In the genomic region with DNA sequence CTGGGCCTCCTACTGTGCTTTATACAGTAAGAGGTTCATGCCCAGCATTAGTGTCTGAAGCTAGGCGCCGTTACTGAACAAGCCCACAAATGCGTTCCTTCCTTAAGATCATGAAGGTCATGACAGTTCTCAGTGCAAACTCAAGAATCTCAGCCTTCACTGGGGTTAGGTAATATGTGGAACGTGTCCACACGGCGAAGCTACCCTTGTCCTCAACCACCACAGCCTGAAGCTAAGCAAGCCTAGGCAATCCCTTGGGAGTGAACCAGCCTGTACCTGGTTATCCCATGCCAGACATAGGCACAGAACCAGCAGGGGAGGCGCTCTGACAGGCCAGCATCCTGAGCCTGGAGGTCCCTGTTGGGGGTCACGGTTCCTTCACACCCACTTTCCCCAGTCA, we compare ENCODE assay signal across 30 mouse cellular contexts. TPM values are rescaled to one million over a fixed set of nuclear protein-coding genes. Genes with fewer than 3 reads are reported as not detected.
"Had no signal": no experiment of that assay in that cellular context is flagged by ENCODE, and none has a peak within 500 bp of the region (broad histone marks: within the 10 kb centered on the region; RNA-seq: fewer than 3 reads in every experiment).

No protein-coding gene starts in this region.

- H3K27ac ChIP-seq: embryonic facial prominence, embryonic 10.5 days; embryonic facial prominence, embryonic 12.5 days; embryonic facial prominence, embryonic 13.5 days; embryonic facial prominence, embryonic 15.5 days; forebrain, embryonic 10.5 days; forebrain, embryonic 12.5 days; forebrain, embryonic 13.5 days; forebrain, embryonic 15.5 days; gastrocnemius, adult 2 months; heart, adult 2 months; heart, embryonic 10.5 days had no signal

- H3K4me1 ChIP-seq: forebrain, embryonic 15.5 days had no signal

- H3K4me3 ChIP-seq: embryonic facial prominence, embryonic 10.5 days; embryonic facial prominence, embryonic 12.5 days; embryonic facial prominence, embryonic 13.5 days; embryonic facial prominence, embryonic 15.5 days; erythroblast, embryonic 14.5 days; forebrain, embryonic 10.5 days; forebrain, embryonic 12.5 days; forebrain, embryonic 13.5 days; forebrain, embryonic 15.5 days; gastrocnemius, adult 2 months; heart, adult 2 months; heart, embryonic 10.5 days had no signal

- DNase-seq: cerebellum, adult 9-10 months; cerebellum, adult 9-11 months; cerebellum, postnatal 10 days; cerebellum, postnatal 14 days; cerebellum, postnatal 25 days; cerebellum, postnatal 36 days; embryo, embryonic 11 days; forebrain, postnatal 0 days; gastrocnemius, adult 2 months; gastrocnemius, postnatal 10 days; gastrocnemius, postnatal 14 days; gastrocnemius, postnatal 25 days; gastrocnemius, postnatal 36 days; heart, adult 11 months; heart, adult 18-20 months; heart, adult 2 months had no signal

RNA-seq across cellular contexts. Expression of gene Slco4a1, which starts 12.8 kb away (rescaled TPM):
- total RNA-seq: gastrocnemius, adult 18-20 months; gastrocnemius, postnatal 25 days; heart, adult 2 months had no signal

RNA-seq across cellular contexts. Expression of gene Ntsr1, which starts 30.9 kb away (rescaled TPM):
- total RNA-seq: common myeloid progenitor, adult 5-6 weeks; gastrocnemius, adult 18-20 months; gastrocnemius, adult 2 months; gastrocnemius, postnatal 14 days; gastrocnemius, postnatal 25 days; gastrocnemius, postnatal 36 days; granulocyte monocyte progenitor cell, adult 5-6 weeks; heart, adult 18-20 months; heart, adult 2 months; heart, adult 8-10 months had no signal
- polyA plus RNA-seq: erythroblast, embryonic 14.5 days; forebrain, embryonic 10.5 days; heart, adult 2 months had no signal
